Mouse (Mus musculus) mouse trophoblast stem cell (cell line): ENCODE measurements around the gene Sumo1.
"Not testable (repeated sequence)": the region's sequence is repeated elsewhere in the genome, so short reads cannot be mapped to it uniquely, and the experiment has no call there.

Experiments
- in situ Hi-C, 2 experiments: fragments of 300-500 bp; cut with MseI, MboI; formaldehyde crosslinking; loops; 2 replicates in 1 of 2; 3 replicates in 1 of 2; pipeline ENCODE4 v1.15.1; 2025

Gene Sumo1

GRCm38 (mm10) chr1:59670641-59671168 is at the start of gene Sumo1:
Gene Sumo1 (minus strand): TSS chr1:59670834.
- in situ Hi-C loops, result no loop called here

GRCm38 (mm10) chr1:59719900-59720299 is 49.3 kb upstream of the Sumo1 start:
- in situ Hi-C loops, result no loop called here

- in situ Hi-C loops, result no loop called here
Observed at GRCm38 (mm10) chr1:59701766-59702165, 31.1 kb upstream of the Sumo1 start.

- in situ Hi-C loops, result no loop called here
Observed at GRCm38 (mm10) chr1:59698207-59698606, 27.6 kb upstream of the Sumo1 start.

GRCm38 (mm10) chr1:59697751-59698150 is 27.1 kb upstream of the Sumo1 start:
- in situ Hi-C loops, result no loop called here

GRCm38 (mm10) chr1:59690467-59690866 is 19.8 kb upstream of the Sumo1 start:
- in situ Hi-C loops, result no loop called here

- in situ Hi-C loops, result no loop called here
Observed at GRCm38 (mm10) chr1:59687493-59687892, 16.9 kb upstream of the Sumo1 start.

- in situ Hi-C loops, result no loop called here
Observed at GRCm38 (mm10) chr1:59684819-59685755, 14.5 kb upstream of the Sumo1 start, which contains the start of gene Nop58. Gene Nop58 (plus strand): TSS chr1:59684971.

GRCm38 (mm10) chr1:59683926-59684818 is 13.5 kb upstream of the Sumo1 start:
- in situ Hi-C loops, result no loop called here

GRCm38 (mm10) chr1:59673661-59674060 is 3.0 kb upstream of the Sumo1 start:
- in situ Hi-C loops, result no loop called here

- in situ Hi-C loops, result no loop called here
Observed at GRCm38 (mm10) chr1:59669962-59670630, 538 bp downstream of the Sumo1 start.

GRCm38 (mm10) chr1:59668871-59669270 is 1.8 kb downstream of the Sumo1 start:
- in situ Hi-C loops, result no loop called here

- in situ Hi-C loops, result no loop called here
Observed at GRCm38 (mm10) chr1:59663456-59664135, 7.0 kb downstream of the Sumo1 start.

- in situ Hi-C loops, result no loop called here
Observed at GRCm38 (mm10) chr1:59656244-59657171, 14.1 kb downstream of the Sumo1 start.

GRCm38 (mm10) chr1:59653243-59653911 is 17.3 kb downstream of the Sumo1 start:
- in situ Hi-C loops, result no loop called here

- in situ Hi-C loops, result no loop called here
Observed at GRCm38 (mm10) chr1:59651201-59651819, 19.3 kb downstream of the Sumo1 start.

GRCm38 (mm10) chr1:59646502-59646901 is 24.1 kb downstream of the Sumo1 start:
- in situ Hi-C loops, result not testable (repeated sequence)

- in situ Hi-C loops, result no loop called here
Observed at GRCm38 (mm10) chr1:59642488-59642887, 28.1 kb downstream of the Sumo1 start.

GRCm38 (mm10) chr1:59638371-59638770 is 32.3 kb downstream of the Sumo1 start:
- in situ Hi-C loops, result no loop called here
